Mouse (Mus musculus) C2C12 (cell line): Measurements from ENCODE around the gene Ano1. TPM values are rescaled to one million over a fixed set of nuclear protein-coding genes. Genes with fewer than 3 reads are reported as not detected.

Experiments used
- H3K27me3 ChIP-seq: one replicate; pipeline ENCODE4 v1.6.1; 2011; ENCODE audit not compliant: control insufficient read depth, insufficient read depth, insufficient read length
- H3K36me3 ChIP-seq: one replicate; pipeline ENCODE4 v1.6.1; 2011; ENCODE audit not compliant: control insufficient read depth, insufficient read depth
- H3K4me3 ChIP-seq: one replicate; pipeline ENCODE4 v1.5.1; 2011; ENCODE audit warnings: mild to moderate bottlenecking, control low read depth; ENCODE audit not compliant: poor library complexity, insufficient read depth, severe bottlenecking
- H3K79me2 ChIP-seq: one replicate; pipeline ENCODE4 v1.6.1; 2011; ENCODE audit not compliant: control insufficient read depth, insufficient read depth
- H3K79me3 ChIP-seq: one replicate; pipeline ENCODE4 v1.6.1; 2011; ENCODE audit warnings: low read depth, control low read depth
- H3ac ChIP-seq: one replicate; pipeline ENCODE3; 2011; ENCODE audit warnings: low read depth; ENCODE audit not compliant: control insufficient read depth, insufficient read length
- CEBPB ChIP-seq: IDR thresholded peaks from one replicate; pipeline ENCODE4 v1.6.1; 2011; ENCODE audit warnings: low read depth, mild to moderate bottlenecking, control low read depth, moderate library complexity
- CTCF ChIP-seq: IDR thresholded peaks from one replicate; pipeline ENCODE4 v1.5.1; 2011; ENCODE audit not compliant: control insufficient read depth, insufficient read depth, insufficient read length
- FOSL1 ChIP-seq: IDR thresholded peaks from one replicate; pipeline ENCODE4 v1.8.0; 2011; ENCODE audit warnings: mild to moderate bottlenecking, low read length; ENCODE audit not compliant: poor library complexity, insufficient read depth, severe bottlenecking
- MAX ChIP-seq: IDR thresholded peaks from one replicate; pipeline ENCODE4 v1.6.1; 2011; ENCODE audit warnings: mild to moderate bottlenecking, control low read depth
- MYOD1 ChIP-seq: IDR thresholded peaks from one replicate; pipeline ENCODE4 v1.6.1; 2011; ENCODE audit warnings: low read depth; ENCODE audit not compliant: control insufficient read depth, insufficient read length
- MYOG ChIP-seq: IDR thresholded peaks from one replicate; pipeline ENCODE4 v1.6.1; 2011; ENCODE audit not compliant: control insufficient read depth, insufficient read length; ENCODE audit errors: extremely low read depth
- USF1 ChIP-seq: IDR thresholded peaks from one replicate; pipeline ENCODE4 v1.6.1; 2011; ENCODE audit warnings: low read depth, mild to moderate bottlenecking, control low read depth, moderate library complexity
- polyA plus RNA-seq: library from polyadenylated mRNA; unstranded; fragments of >200 nt; fragmentation: generic; extraction: Trizol; gene quantifications from one replicate; pipeline ENCODE4 v1.2.1, GENCODE M21; 2012; ENCODE audit warnings: missing spikeins

The Ano1 gene
- polyA plus RNA-seq, 1 experiment, result 2.7 TPM

- Histone ChIP-seq H3K79me3 (no peaks in the 10 kb centered on the region), H3K27me3 (no peaks in the 10 kb centered on the region), H3K36me3 (no peaks in the 10 kb centered on the region), H3K79me2 (no peaks in the 10 kb centered on the region), H3ac (no peak overlapping the region), H3K4me3 (no peak overlapping the region)
- TF ChIP-seq USF1, result no peak
- no peak for TF ChIP-seq CEBPB
- TF ChIP-seq MYOG, result no peak
- TF ChIP-seq MAX, result no peak
- no peak for TF ChIP-seq FOSL1
- TF ChIP-seq CTCF, result no peak
- TF ChIP-seq MYOD1, result no peak
These were observed 2.9 kb upstream of the Ano1 start for GRCm38 (mm10) chr7:144754722-144755121.

- H3K79me3 ChIP-seq, result no peaks in the 10 kb centered on the region
- H3ac ChIP-seq, result no peak overlapping the region
- H3K27me3 ChIP-seq, result no peaks in the 10 kb centered on the region
- no peak for TF ChIP-seq CEBPB
- TF ChIP-seq FOSL1, result no peak
- no peak for TF ChIP-seq MAX
- no peak for TF ChIP-seq USF1
- TF ChIP-seq CTCF, result no peak
- TF ChIP-seq MYOG, result no peak
- TF ChIP-seq MYOD1, result no peak
- no peak overlapping the region for H3K4me3 ChIP-seq
- H3K79me2 ChIP-seq, result no peaks in the 10 kb centered on the region
- H3K36me3 ChIP-seq, result no peaks in the 10 kb centered on the region
These were observed 1.9 kb upstream of the Ano1 start for GRCm38 (mm10) chr7:144753657-144754031.

DNA sequence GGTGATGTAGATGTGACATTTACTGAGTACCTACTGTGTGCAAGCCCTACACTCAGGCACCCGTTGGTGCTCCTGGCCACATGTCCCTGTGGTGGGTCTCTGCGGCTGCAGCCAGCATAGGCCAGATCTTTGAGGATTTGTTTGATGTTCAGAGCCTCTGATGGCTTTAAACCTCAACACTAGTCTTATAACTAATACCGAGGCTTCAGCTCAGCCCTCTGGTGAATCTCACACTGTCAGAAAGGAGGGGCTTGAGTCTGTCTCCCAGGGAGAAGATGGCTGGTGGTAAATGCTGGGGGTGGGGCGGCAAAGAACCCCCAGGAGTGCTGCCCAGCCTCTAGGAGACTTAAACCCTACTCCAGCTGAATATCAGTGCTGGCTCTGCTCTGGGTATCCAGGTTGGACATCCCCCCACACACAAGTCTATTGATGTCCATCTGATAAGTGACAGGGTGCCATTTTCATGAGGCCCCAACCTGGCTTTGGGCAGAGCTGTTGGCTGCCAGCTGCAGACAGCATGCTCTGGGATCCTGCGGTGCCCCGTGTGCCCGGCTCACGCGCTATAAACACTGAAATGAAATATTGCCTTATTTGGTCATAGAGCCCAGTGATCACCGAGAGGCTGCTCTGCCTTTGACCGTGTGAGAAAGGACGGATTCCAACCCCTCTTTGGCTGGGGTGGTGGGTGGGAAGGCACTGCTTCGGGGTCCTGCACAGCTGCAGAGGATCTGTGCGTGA, 1.3 kb upstream of the Ano1 start:
- TF ChIP-seq FOSL1 (no peak), CTCF (no peak), MYOD1 (no peak), MAX (no peak), MYOG (no peak), CEBPB (no peak), USF1 (no peak)
- no peak overlapping the region for H3ac ChIP-seq
- no peaks in the 10 kb centered on the region for H3K79me2 ChIP-seq
- no peak overlapping the region for H3K4me3 ChIP-seq
- no peaks in the 10 kb centered on the region for H3K27me3 ChIP-seq
- H3K79me3 ChIP-seq, result no peaks in the 10 kb centered on the region
- no peaks in the 10 kb centered on the region for H3K36me3 ChIP-seq

DNA sequence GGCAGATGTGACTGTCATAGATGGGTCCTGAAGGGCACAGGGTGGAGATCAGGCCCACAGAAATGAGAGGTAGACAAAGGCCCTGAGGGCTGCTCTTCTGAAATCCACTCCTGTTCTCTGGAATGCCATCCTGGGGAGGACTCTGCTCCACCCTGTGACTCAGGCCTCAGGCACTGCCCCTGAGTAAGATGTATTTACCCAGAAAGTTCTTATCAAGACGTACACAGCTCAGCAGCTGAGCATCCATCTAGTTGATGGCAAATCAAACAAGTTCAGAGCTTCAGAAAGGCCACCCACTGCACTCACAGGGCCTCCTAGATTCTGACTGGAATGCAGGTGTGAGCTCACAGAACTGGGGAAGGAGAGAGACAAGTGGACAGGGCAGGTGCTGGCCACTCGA, 4.0 kb downstream of the Ano1 start:
- Histone ChIP-seq H3K79me3 (no peaks in the 10 kb centered on the region), H3K27me3 (no peaks in the 10 kb centered on the region), H3K36me3 (no peaks in the 10 kb centered on the region), H3ac (no peak overlapping the region), H3K4me3 (no peak overlapping the region), H3K79me2 (no peaks in the 10 kb centered on the region)
- TF ChIP-seq MYOG (no peak), CEBPB (no peak), CTCF (no peak), USF1 (no peak), FOSL1 (no peak), MAX (no peak), MYOD1 (no peak)

DNA sequence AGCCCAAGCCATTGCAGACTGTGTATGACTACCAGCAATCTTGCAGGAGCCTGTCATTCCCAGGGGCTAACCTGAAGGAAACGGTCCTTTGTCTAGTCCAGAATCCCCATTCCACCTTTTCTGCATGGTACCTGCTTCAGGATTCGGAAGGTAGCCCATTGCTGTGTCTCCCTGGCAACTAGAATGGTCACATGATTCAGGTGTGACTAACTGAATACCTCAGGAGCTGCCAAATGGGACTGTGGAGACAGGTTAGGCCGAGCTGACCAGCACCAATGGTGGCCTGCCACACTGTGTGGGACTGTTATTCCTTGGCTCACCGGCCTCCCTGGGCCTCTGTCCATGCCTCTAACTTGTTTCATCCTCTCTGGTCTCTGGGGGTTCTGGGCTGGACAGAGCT, 5.3 kb downstream of the Ano1 start:
- TF ChIP-seq USF1, result no peak
- TF ChIP-seq MYOD1, result no peak
- TF ChIP-seq MAX, result no peak
- TF ChIP-seq FOSL1, result no peak
- TF ChIP-seq MYOG, result no peak
- no peak for TF ChIP-seq CEBPB
- TF ChIP-seq CTCF, result no peak
- no peak overlapping the region for H3ac ChIP-seq
- H3K79me3 ChIP-seq, result no peaks in the 10 kb centered on the region
- H3K36me3 ChIP-seq, result no peaks in the 10 kb centered on the region
- H3K27me3 ChIP-seq, result no peaks in the 10 kb centered on the region
- H3K79me2 ChIP-seq, result no peaks in the 10 kb centered on the region
- H3K4me3 ChIP-seq, result no peak overlapping the region

DNA sequence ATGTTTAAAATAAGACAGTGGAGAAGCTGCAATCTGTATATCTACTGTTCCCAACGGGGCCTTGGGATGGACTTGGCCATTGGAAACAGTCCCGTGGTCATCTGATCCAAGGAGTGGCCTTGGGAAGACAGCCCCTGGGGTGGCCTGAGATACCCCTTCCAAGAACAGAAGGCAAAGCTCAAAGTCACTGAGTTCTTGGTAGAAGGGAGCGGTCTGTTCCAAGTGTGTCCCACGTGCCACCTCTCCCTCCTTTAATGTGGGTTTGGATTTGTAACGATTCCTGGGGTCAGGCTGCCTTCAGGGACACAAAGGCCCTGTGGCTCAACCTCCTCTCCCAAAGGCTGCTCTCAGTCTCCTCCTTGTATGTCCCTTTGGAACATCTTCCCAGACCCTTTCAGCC, 7.9 kb downstream of the Ano1 start:
- TF ChIP-seq CEBPB (no peak), CTCF (no peak), MYOG (no peak), MAX (no peak), USF1 (no peak), MYOD1 (no peak), FOSL1 (no peak)
- Histone ChIP-seq H3K79me3 (no peaks in the 10 kb centered on the region), H3K27me3 (no peaks in the 10 kb centered on the region), H3K4me3 (no peak overlapping the region), H3ac (no peak overlapping the region), H3K79me2 (no peaks in the 10 kb centered on the region), H3K36me3 (no peaks in the 10 kb centered on the region)
